Mouse (Mus musculus) G1E (cell line): ENCODE measurements around the gene Atf7. TPM values are rescaled to one million over a fixed set of nuclear protein-coding genes. Genes with fewer than 3 reads are reported as not detected.

Source experiments
- ATAC-seq: 2 replicates; pipeline ENCODE4 v1.8.0; 2016; ENCODE audit warnings: mild to moderate bottlenecking; ENCODE audit not compliant: insufficient number of reproducible peaks, poor library complexity, low FRiP score, severe bottlenecking; ENCODE audit errors: extremely low read depth
- DNase-seq: peaks from one replicate; pipeline ENCODE4 v3.0.0; 2012; ENCODE audit warnings: low spot score
- H3K27me3 ChIP-seq: 2 replicates; pipeline ENCODE4 v1.6.1; 2012; ENCODE audit warnings: mild to moderate bottlenecking, low read length, inconsistent platforms; ENCODE audit not compliant: insufficient read depth
- H3K36me3 ChIP-seq: replicated peaks from 2 replicates; pipeline ENCODE3; 2012; ENCODE audit warnings: mild to moderate bottlenecking, inconsistent platforms
- H3K4me1 ChIP-seq: 2 replicates; pipeline ENCODE4 v1.6.1; 2012; ENCODE audit warnings: low read depth, low read length, inconsistent platforms, mixed read lengths; ENCODE audit not compliant: insufficient read depth
- H3K4me3 ChIP-seq: 2 replicates; pipeline ENCODE4 v1.5.1; 2012; ENCODE audit warnings: low read depth, mild to moderate bottlenecking, inconsistent platforms, low read length, moderate library complexity, mixed read lengths
- H3K9me3 ChIP-seq: replicated peaks from 2 replicates; pipeline ENCODE4 v1.6.1; 2012; ENCODE audit warnings: inconsistent platforms
- CTCF ChIP-seq: IDR thresholded peaks from 2 replicates; pipeline ENCODE4 v1.5.1; 2012; ENCODE audit warnings: low read depth, low read length, inconsistent platforms, mixed read lengths
- GATA1 ChIP-seq: IDR thresholded peaks from 2 replicates; pipeline ENCODE4 v1.6.1; 2012; ENCODE audit warnings: borderline replicate concordance, low read length, inconsistent platforms, mixed read lengths
- GATA2 ChIP-seq: IDR thresholded peaks from 2 replicates; pipeline ENCODE4 v1.6.1; 2012; ENCODE audit warnings: low read depth, low read length, inconsistent platforms, borderline replicate concordance
- POLR2AphosphoS5 ChIP-seq: IDR thresholded peaks from 2 replicates; pipeline ENCODE4 v1.6.1; 2012; ENCODE audit warnings: low read depth, low read length, inconsistent platforms; ENCODE audit not compliant: insufficient replicate concordance
- TAL1 ChIP-seq: conservative IDR thresholded peaks from 2 replicates; pipeline ENCODE4 v1.6.1; 2012; ENCODE audit warnings: low read depth, low read length, inconsistent platforms, mixed read lengths
- polyA plus RNA-seq: library from polyadenylated mRNA; stranded (reverse); fragments of >175 nt; gene quantifications from 2 replicates; pipeline ENCODE4 v1.2.3, GENCODE M21; 2012
- total RNA-seq, 2 experiments: library from RNA; stranded (forward) in 1 of 2; stranded (reverse) in 1 of 2; fragments of 200-1000 nt in 1 of 2; fragments of >200 nt in 1 of 2; fragmentation: Nextera tagmentation in 1 of 2; gene quantifications; 2 replicates each; pipeline ENCODE4 v1.2.3; 2014 to 2017

The Atf7 gene
- total and polyA plus RNA-seq, 3 experiments: 13.6 to 200 (median 29.3) TPM

DNA sequence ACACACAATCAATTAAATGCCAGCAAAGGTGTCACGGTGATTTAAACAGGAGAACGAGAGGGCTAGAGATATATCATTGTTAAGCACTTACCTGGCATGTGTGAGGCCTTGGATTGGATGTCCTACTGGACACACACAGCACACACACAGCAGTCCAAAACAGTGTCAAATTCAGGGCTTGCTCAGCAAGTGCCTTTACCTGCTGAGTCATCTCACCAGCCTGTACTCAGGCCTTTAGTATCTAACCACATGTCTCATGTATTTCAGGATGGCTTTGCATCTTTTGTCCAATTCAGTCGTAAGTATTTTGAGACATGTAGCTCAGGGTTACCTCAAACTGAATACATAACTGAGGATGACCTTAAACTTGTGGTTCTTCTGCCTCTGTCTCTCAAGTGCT lies 25.8 kb upstream of the Atf7 start:
- Histone ChIP-seq H3K27me3 (peaks cover 3% of the 10 kb centered on the region; the same call in 1 of the 2 replicates), H3K4me3 (no peak overlapping the region), H3K9me3 (no peaks in the 10 kb centered on the region), H3K4me1 (peaks cover 17% of the 10 kb centered on the region), H3K36me3 (no peaks in the 10 kb centered on the region)
- no peak for DNase-seq
- ATAC-seq: no peak
- TF ChIP-seq POLR2AphosphoS5 (no peak), GATA1 (no peak), TAL1 (no peak), CTCF (no peak), GATA2 (no peak)

DNA sequence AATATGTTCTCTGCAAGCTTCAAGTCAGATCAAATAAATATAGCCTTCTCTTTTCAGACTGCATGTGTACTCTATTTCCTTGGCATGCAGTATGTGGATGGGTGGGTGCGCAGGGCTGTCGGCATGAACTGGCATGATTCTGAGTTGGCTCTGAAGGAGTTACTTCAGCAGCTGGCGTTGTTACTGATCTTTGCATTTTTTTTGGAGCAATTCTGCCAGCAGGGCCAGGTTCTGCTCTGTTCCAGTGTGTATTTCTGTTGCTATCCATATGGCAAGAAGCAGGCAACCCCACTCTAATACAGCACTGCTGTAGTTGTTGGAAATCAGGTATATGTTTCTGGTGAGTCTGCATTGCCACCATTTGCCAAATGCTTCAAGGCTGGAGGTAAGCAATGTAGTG lies 10.6 kb upstream of the Atf7 start:
- DNase-seq (no peak), ATAC-seq (no peak)
- no peak for TF ChIP-seq POLR2AphosphoS5
- no peak for TF ChIP-seq GATA2
- no peak for TF ChIP-seq TAL1
- TF ChIP-seq CTCF: no peak
- H3K36me3 ChIP-seq: no peaks in the 10 kb centered on the region
- no peaks in the 10 kb centered on the region for H3K27me3 ChIP-seq
- H3K9me3 ChIP-seq: no peaks in the 10 kb centered on the region
- no peak overlapping the region for H3K4me3 ChIP-seq
- H3K4me1 ChIP-seq: peaks cover 22% of the 10 kb centered on the region

DNA sequence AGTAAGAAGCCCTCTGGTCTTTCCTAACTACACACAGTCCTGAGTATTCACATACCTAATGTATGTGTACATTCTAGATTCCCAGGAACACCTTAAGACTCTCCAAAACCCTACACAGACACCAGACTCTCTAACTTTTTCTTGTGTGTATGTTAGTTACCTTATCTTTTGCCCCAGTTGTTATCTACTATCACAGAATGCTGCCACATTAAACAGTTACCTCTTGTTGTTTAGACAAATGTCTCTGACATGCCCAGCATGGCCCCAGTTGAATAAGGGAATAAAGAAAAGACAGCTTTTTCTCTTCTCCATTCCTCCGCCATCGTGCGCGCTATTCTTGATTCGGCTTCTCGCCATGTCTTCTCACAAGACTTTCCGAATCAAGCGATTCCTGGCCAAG lies 9.4 kb upstream of the Atf7 start:
- Histone ChIP-seq H3K27me3 (no peaks in the 10 kb centered on the region; the same call in 1 of the 2 replicates), H3K9me3 (no peaks in the 10 kb centered on the region), H3K36me3 (no peaks in the 10 kb centered on the region), H3K4me1 (peaks cover 22% of the 10 kb centered on the region), H3K4me3 (no peak overlapping the region)
- no peak for TF ChIP-seq GATA1
- TF ChIP-seq GATA2: no peak
- TF ChIP-seq TAL1: peak; percentile 57
- no peak for TF ChIP-seq POLR2AphosphoS5
- TF ChIP-seq CTCF: no peak
- no peak for DNase-seq
- no peak for ATAC-seq

DNA sequence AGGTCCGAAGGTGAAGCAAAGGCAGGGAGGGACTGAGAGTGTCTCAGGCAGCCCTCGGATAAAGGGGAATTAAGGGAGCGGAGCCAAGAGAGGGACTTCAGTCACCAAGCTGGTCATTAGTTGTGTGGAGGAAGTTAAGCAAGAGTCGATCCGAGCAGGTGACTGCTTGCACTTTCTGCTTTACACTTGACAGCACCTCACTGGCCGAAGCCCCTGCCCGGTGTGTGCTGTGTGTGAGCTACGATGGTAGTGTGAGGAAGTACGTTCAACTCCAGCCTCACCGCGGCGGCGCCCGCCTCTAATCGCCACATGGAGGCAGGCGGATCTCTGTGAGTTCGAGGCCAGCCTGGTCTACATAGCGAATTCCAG lies 407 bp upstream of the Atf7 start:
- Histone ChIP-seq H3K36me3 (peaks cover 14% of the 10 kb centered on the region), H3K9me3 (no peaks in the 10 kb centered on the region), H3K27me3 (no peaks in the 10 kb centered on the region; the same call in 1 of the 2 replicates), H3K4me3 (peak overlapping the region; percentile 75), H3K4me1 (peaks cover 26% of the 10 kb centered on the region)
- peak; percentile 2; the same call in 1 of the 2 replicates for ATAC-seq
- TF ChIP-seq GATA2 (no peak), POLR2AphosphoS5 (peak; percentile 88; the same call in 1 of the 2 replicates)
- DNase-seq: peak; percentile 48

DNA sequence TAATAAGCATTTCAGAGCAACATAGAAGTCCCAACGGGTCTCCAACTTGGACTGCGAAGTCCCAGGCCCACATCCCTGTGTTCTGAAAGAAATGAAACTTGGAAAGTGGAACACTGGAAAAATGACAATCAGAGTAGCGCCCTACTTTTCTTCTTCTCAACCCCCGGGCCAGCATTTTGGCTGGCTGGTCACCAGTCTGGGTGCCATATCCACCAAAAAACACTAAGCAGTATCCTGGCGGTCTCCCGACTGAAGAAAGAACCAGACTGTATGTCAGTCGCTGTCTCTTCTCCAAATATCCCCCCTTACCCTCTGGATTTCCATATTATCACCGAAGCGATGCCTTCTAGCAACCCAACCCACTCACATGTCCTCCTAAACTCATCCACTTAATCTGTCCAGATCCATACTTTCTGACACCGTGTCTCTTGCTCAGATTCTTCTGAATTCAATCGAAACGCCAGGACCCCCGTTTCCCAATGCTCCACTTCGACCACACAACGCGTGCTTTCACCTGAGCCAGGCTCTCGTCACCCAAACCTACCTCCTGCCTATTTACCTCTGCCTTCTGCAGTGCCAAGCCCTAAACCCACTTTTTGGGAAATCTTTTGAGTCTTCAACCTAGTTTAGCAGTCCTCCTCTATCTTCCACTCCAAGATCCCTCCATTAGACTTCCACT lies 834 bp downstream of the Atf7 start:
- peaks cover 26% of the 10 kb centered on the region for H3K4me1 ChIP-seq
- TF ChIP-seq TAL1: no peak
- no peak for TF ChIP-seq GATA1
- TF ChIP-seq POLR2AphosphoS5: no peak
- no peak for TF ChIP-seq GATA2
- no peak for TF ChIP-seq CTCF
- ATAC-seq (no peak), DNase-seq (no peak)
- H3K36me3 ChIP-seq: peaks cover 25% of the 10 kb centered on the region
- no peaks in the 10 kb centered on the region for H3K27me3 ChIP-seq
- H3K4me3 ChIP-seq: peak overlapping the region; percentile 75
- H3K9me3 ChIP-seq: no peaks in the 10 kb centered on the region

DNA sequence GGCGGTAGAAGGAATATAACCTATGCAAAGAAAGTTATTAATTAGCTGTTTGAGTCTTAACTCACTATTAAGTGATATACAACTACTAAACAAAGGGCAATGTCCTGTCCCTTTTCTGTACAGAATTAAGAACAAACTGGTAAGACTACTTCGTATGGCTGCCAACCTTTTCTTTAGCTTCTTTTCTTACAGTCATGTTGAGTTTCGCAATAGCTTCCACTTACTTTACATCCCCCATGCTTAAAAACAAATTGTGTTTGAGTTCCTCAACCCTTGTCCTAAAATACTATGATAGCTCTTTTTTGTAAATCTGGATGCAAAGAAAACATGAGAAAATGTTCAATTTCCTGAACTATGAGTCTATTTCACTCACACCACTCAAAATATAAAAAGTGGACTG lies 2.1 kb downstream of the Atf7 start:
- peaks cover 26% of the 10 kb centered on the region for H3K4me1 ChIP-seq
- DNase-seq (no peak), ATAC-seq (no peak)
- H3K4me3 ChIP-seq: no peak overlapping the region; the same call in 1 of the 2 replicates
- H3K9me3 ChIP-seq: no peaks in the 10 kb centered on the region
- TF ChIP-seq TAL1 (no peak), GATA2 (no peak), CTCF (no peak), GATA1 (no peak), POLR2AphosphoS5 (no peak)
- H3K27me3 ChIP-seq: no peaks in the 10 kb centered on the region
- H3K36me3 ChIP-seq: peaks cover 30% of the 10 kb centered on the region
